Mouse (Mus musculus) small intestine, adult 2 months (tissue): ENCODE results near the gene Atp1a3. TPM values are rescaled to one million over a fixed set of nuclear protein-coding genes. Genes with fewer than 3 reads are reported as not detected.
A peak's percentile ranks its signal among the peaks of the same experiment; 100 is the strongest.

Experiments
- H3K27ac ChIP-seq: fragments of 200-500 bp; 2 replicates; pipeline ENCODE4 v1.5.1; 2012; ENCODE audit warnings: low read depth, low read length, control low read depth, inconsistent platforms; ENCODE audit not compliant: insufficient read depth
- H3K27me3 ChIP-seq: fragments of 200-500 bp; 2 replicates; pipeline ENCODE4 v1.6.1; 2012; ENCODE audit warnings: mild to moderate bottlenecking, moderate library complexity, low read length, inconsistent platforms; ENCODE audit not compliant: control insufficient read depth, insufficient read depth
- H3K36me3 ChIP-seq: fragments of 200-500 bp; 2 replicates; pipeline ENCODE4 v1.6.1; 2012; ENCODE audit warnings: mild to moderate bottlenecking, low read length, control low read depth, inconsistent platforms; ENCODE audit not compliant: control insufficient read depth, insufficient read depth
- H3K4me1 ChIP-seq: fragments of 200-500 bp; 2 replicates; pipeline ENCODE4 v1.6.1; 2012; ENCODE audit warnings: low read length, inconsistent platforms, mixed read lengths; ENCODE audit not compliant: control insufficient read depth, insufficient read depth, insufficient read length
- H3K4me3 ChIP-seq: fragments of 200-500 bp; 2 replicates; pipeline ENCODE4 v1.5.1; 2012; ENCODE audit warnings: low read depth, mild to moderate bottlenecking, control low read depth, inconsistent platforms, low read length, moderate library complexity
- CTCF ChIP-seq: fragments of 200-500 bp; IDR thresholded peaks from 2 replicates; pipeline ENCODE4 v1.5.1; 2012; ENCODE audit warnings: low read depth, mild to moderate bottlenecking, control low read depth, inconsistent platforms, low read length, moderate library complexity, mixed read lengths; ENCODE audit not compliant: insufficient replicate concordance, insufficient read length; ENCODE audit errors: extremely low read depth
- POLR2A ChIP-seq: fragments of 200-500 bp; IDR thresholded peaks from 2 replicates; pipeline ENCODE4 v1.6.1; 2012; ENCODE audit warnings: low read depth, mild to moderate bottlenecking, control low read depth, inconsistent platforms, low read length, moderate library complexity
- WGBS: fragments of 180-500 bp; shearing (Covaris S2); methylation state at CpG from one replicate; pipeline ENCODE4 v1.1.7; 2018; 5-methylcytosine and 5-hydroxymethylcytosine counted together
- polyA plus RNA-seq: library from polyadenylated mRNA; depleted of rRNA; stranded (reverse); fragments of >200 nt; gene quantifications from 2 replicates; pipeline ENCODE4 v1.2.3, GENCODE M21; 2012

Gene Atp1a3
- polyA plus RNA-seq, 1 experiment: 3.1 TPM

DNA sequence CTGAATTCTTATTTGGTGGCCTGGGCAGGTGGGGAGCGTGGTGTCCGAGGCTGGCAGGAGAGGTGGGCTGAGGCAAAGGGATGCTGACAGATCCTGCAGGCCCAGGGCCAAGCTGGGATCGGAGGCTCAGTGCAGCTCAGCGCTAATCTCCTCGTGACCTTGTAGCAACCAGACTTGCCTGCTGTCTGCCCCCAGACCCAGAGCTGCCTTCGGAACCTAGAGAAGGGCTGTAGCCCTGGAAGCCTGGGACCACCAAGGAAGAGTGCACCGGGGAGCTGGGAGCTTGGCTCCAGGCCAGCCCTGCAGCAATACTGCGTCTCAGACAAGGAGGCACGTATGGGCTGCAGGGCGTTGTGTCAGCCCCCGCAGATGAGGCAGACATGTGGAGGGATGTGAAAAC is 2.5 kb downstream of the Atp1a3 start:
- 57% methylated on average over 11 of the region's 11 CpGs for WGBS
- no peak overlapping the region for H3K27ac ChIP-seq
- no peak for TF ChIP-seq POLR2A
- no peak for TF ChIP-seq CTCF
- no peaks in the 10 kb centered on the region for H3K4me1 ChIP-seq
- no peaks in the 10 kb centered on the region for H3K36me3 ChIP-seq
- H3K27me3 ChIP-seq: peaks cover 9% of the 10 kb centered on the region
- H3K4me3 ChIP-seq: no peak overlapping the region

DNA sequence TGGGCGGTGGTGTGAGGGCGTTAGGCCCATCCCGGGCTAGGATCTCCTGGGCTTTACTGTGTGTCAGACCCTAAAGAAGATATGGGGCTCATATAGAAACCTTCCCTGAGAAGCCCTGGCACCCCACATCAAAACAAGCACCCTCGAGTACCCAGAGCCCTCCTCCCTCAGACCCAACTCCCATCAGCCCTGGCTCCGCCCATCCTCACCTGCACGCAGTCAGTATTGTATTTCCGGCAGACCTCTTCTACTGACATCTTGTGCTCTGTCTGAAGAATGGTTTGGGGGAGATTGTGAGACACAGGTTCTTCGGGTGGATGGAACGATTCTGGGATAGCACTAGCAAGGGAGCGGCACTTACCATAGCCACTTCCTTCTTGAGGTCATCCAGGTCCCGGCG is 5.0 kb downstream of the Atp1a3 start:
- no peaks in the 10 kb centered on the region for H3K4me1 ChIP-seq
- 0 out of 2 replicates have a peak overlapping the region, but pooled peaks have one; percentile 11 for H3K27ac ChIP-seq
- H3K36me3 ChIP-seq: no peaks in the 10 kb centered on the region
- TF ChIP-seq CTCF (no peak), POLR2A (no peak)
- peaks cover 2% of the 10 kb centered on the region for H3K27me3 ChIP-seq
- 56% methylated on average over 12 of the region's 12 CpGs for WGBS
- no peak overlapping the region for H3K4me3 ChIP-seq

- Histone ChIP-seq H3K4me3 (no peak overlapping the region), H3K36me3 (no peaks in the 10 kb centered on the region), H3K4me1 (no peaks in the 10 kb centered on the region), H3K27ac (0 out of 2 replicates have a peak overlapping the region, but pooled peaks have one; percentile 11), H3K27me3 (no peaks in the 10 kb centered on the region)
- 53% methylated on average over 7 of the region's 7 CpGs for WGBS
- TF ChIP-seq POLR2A (no peak), CTCF (no peak)
Observed at GRCm38 (mm10) chr7:25000211-25000610, 5.5 kb downstream of the Atp1a3 start.

DNA sequence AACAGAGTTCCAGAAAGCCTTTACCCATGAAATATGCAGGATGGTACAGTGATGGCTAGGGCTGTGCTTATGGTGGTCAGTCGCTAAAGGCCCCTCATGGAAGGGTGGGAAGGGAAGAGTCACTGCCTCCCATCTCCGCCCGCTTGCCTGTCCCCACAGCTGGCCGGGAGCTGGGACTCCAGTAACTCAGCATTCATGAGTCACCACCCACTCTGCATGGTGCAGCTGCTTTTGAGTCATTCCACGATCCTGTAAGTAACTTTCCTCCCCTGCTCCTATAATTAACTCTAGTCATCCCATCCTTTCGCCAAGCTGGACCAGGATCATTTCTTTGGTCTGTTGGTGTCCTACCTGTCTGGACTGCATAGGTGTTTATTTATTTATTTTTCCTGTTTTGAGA is 12.7 kb downstream of the Atp1a3 start:
- WGBS: 61% methylated on average over 6 of the region's 6 CpGs
- TF ChIP-seq POLR2A (no peak), CTCF (no peak)
- no peak overlapping the region for H3K27ac ChIP-seq
- H3K4me3 ChIP-seq: no peak overlapping the region
- H3K27me3 ChIP-seq: no peaks in the 10 kb centered on the region
- no peaks in the 10 kb centered on the region for H3K36me3 ChIP-seq
- no peaks in the 10 kb centered on the region for H3K4me1 ChIP-seq

GRCm38 (mm10) chr7:24990478-24990877 is 15.3 kb downstream of the Atp1a3 start:
- TF ChIP-seq CTCF: no peak
- TF ChIP-seq POLR2A: no peak

DNA sequence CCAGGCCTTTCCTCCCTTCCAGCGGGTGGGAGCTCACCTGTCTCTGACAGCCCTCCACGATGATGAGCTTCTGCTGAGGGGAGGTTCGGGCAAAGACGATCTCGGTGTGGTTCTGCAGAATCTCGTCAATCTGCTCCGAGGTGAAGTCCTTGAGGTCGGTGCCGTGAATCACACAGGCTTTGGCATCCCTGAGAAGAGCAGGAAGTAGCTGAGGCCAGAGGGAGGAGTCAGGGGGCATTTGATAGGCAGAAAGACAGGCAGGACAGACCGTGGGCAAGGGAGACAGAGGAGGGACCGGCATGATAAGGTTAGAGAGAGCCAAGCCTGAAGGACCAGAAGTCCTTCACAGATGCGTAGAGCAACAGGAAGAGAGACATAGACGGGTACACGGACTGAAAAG is 17.8 kb downstream of the Atp1a3 start:
- Histone ChIP-seq H3K4me1 (no peaks in the 10 kb centered on the region), H3K36me3 (no peaks in the 10 kb centered on the region), H3K27me3 (no peaks in the 10 kb centered on the region), H3K27ac (no peak overlapping the region), H3K4me3 (no peak overlapping the region)
- TF ChIP-seq POLR2A: no peak
- no peak for TF ChIP-seq CTCF
- 69% methylated on average over 14 of the region's 14 CpGs for WGBS

More at GRCm38 (mm10) chr7:24990478-24990877, 15.3 kb downstream of the Atp1a3 start:
- H3K4me3 ChIP-seq: no peak overlapping the region
- H3K27me3 ChIP-seq: no peaks in the 10 kb centered on the region
- no peaks in the 10 kb centered on the region for H3K36me3 ChIP-seq
- 79% methylated on average over 8 of the region's 8 CpGs for WGBS
- no peak overlapping the region for H3K27ac ChIP-seq
- no peaks in the 10 kb centered on the region for H3K4me1 ChIP-seq

DNA sequence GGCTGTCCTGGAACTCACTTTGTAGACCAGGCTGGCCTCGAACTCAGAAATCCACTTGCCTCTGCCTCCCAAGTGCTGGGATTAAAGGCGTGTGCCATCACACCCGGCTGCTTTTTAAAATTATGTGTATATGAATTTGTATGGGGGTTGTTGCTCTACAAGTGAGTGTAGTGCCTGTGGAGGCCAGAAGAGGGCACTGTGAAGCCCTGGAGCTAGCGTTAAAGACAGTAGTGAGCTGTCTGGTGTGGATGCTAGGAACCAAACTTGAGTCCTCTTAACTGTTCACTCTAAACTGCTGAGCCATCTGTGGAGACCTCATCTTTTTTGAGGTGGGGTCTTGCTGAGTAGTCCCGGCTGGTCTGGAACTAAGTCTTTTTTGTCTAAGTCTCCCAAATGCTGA is 20.0 kb downstream of the Atp1a3 start:
- Histone ChIP-seq H3K27me3 (no peaks in the 10 kb centered on the region), H3K27ac (no peak overlapping the region), H3K4me3 (no peak overlapping the region), H3K36me3 (no peaks in the 10 kb centered on the region), H3K4me1 (no peaks in the 10 kb centered on the region)
- WGBS: 68% methylated on average over 5 of the region's 5 CpGs
- TF ChIP-seq POLR2A: no peak

- no peaks in the 10 kb centered on the region for H3K4me1 ChIP-seq
- no peaks in the 10 kb centered on the region for H3K36me3 ChIP-seq
- H3K27me3 ChIP-seq: no peaks in the 10 kb centered on the region
- TF ChIP-seq CTCF (no peak), POLR2A (no peak)
- H3K4me3 ChIP-seq: no peak overlapping the region
- WGBS: 89% methylated on average over 2 of the region's 2 CpGs
- H3K27ac ChIP-seq: no peak overlapping the region
Observed at GRCm38 (mm10) chr7:24984307-24984706, 21.5 kb downstream of the Atp1a3 start.
